Mouse (Mus musculus) gastrocnemius, postnatal 25 days (tissue): Measurements from ENCODE around the gene Rragd. TPM values are rescaled to one million over a fixed set of nuclear protein-coding genes. Genes with fewer than 3 reads are reported as not detected.
"Not testable (repeated sequence)": the region's sequence is repeated elsewhere in the genome, so short reads cannot be mapped to it uniquely, and the experiment has no call there.

Source experiments
- DNase-seq: peaks from one replicate; pipeline ENCODE4 v3.0.0; 2022
- total RNA-seq, 2 experiments: library from RNA; stranded (reverse); gene quantifications; 1 replicate in 1 of 2; 2 replicates in 1 of 2; pipeline ENCODE4 v1.2.3; 2021

The Rragd gene
- total RNA-seq, 2 experiments from 2014 or later: 126 to 165 TPM

DNA sequence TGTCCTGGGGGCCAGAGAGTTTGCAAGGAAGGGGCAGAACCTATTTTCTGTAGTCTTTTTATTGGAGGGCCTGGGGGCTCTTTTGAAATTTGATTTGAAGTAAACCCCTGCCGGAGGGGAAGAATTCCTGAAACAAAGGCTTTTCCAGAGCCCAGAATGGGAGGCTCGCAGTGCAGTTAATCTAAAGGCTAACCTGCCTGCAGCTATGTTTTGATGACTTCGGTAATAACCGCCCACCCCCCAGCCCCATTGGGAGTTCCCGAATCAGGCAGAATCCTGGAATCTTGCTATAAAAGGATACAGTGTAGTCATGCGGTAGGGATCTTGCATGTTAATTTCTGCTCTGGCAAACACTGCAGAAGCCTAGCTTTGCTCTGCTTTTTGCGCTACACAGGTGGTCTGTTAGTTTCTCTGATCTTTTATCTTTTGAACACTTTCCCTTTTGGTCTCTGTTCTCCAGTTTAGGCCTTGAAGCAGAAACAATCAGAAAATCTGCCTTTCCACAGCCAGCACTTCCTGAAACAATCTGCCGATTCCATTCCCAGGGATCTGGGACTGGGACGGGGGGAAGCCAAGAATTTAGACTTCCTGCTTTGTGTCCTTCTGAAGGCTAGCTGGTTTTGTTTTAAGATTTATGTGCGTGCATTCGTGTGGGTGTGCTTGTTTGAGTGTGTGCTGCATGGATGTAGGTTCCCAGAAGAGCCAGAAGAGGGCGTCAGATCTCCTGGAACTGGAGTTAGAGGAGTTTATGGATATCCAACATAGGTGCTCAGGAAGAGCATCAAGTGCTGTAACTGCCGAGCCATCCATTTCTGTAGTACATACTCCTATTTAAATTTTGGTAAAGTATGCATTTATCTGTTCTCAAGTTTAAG, 2.2 kb downstream of the Rragd start:
- DNase-seq: no peak

DNA sequence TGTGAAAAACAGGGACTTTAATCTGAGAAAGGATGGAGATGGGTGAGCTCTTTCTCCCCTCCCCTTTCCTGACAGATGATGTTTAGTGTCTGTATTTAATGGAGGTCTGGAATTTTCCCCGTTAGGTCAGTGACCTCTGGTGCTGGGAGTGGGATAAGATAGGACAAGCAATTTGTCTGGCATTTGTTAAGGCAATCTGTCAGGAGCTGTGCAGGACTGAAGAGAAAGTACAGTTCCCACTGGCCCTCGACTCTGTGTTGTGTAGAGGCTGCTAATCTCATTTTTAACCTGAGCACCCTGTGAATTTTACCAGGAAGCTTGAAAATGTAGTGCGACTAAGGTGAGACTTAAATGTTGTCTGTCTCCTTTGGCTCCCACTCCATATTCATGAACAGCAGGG, 2.8 kb downstream of the Rragd start:
- no peak for DNase-seq

DNA sequence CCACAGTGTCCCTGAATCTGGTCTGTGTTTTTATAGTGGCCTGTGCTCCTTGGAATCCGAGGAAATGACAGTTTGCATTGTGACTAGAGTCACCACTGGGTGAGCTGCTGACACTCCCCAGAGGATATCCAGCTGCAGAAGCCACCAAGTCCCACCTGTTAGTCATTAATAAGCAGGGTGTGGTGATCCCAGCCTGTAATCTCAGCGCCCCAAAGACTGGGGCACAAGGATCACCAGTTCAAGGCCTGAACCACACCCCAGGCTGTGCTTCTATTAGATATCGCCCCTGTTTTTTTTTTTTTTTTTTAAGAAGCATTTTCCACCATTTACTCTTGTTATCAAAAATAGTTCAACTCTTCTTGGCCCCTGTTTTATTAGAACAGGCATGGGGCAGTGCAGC, 4.2 kb downstream of the Rragd start:
- no peak for DNase-seq

DNA sequence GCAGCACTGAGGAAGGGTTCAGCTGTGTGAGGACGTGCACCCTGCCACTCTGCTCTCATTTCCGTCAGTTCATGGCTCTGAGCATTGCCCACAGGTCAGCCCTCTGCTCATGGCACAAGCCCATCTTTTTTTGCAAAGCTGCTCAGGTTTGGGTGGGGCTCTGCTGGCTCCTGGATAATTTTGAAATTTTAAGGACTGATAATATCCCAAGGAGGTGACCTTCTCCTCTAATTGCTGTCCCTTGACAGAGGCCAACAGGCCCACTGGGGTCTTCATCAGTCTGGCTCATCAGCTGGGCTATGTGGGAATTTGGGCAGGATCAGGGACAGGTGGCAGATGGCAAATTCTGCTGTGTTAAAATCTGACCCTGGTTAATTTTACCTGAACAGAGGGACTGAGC, 6.5 kb downstream of the Rragd start:
- no peak for DNase-seq

DNA sequence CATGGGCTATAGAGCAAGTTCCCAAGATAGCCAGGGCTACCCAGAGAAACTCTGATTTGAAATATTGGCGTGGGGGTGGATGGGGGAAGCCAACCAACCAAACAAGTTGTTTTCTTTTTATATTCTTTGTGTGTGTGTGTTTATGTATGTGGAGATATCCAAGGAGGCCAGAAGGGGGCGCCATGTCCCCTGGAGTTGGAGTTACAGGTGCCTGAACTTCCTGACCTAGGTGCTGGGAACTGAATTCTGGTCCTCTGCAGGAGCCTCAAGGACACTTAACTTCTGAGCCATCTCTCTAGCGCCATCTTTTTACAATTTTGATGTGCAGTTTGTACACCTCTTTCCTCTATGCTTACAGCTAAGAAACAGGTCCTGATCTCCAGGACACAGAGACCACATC, 11.3 kb downstream of the Rragd start:
- no peak for DNase-seq

DNA sequence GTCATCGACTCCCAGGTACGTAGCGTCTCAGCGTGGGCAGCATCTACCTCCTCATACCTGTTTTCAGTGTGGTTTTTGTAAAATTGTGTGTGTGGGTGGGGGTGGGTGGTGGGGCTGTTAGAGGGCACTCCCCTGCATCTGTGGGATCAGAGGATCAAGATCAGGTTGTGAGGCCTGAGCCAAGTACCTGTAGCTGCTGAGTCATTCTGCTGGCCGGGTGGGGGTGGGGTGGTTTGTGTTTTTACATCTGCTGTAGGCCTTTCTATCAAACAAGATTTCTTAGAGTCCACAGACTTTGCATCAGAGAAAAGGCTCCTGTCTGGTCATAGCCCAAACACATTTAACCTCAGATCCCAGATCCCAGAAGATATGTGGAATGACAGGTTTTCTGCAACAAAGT, 13.2 kb downstream of the Rragd start:
- no peak for DNase-seq

DNA sequence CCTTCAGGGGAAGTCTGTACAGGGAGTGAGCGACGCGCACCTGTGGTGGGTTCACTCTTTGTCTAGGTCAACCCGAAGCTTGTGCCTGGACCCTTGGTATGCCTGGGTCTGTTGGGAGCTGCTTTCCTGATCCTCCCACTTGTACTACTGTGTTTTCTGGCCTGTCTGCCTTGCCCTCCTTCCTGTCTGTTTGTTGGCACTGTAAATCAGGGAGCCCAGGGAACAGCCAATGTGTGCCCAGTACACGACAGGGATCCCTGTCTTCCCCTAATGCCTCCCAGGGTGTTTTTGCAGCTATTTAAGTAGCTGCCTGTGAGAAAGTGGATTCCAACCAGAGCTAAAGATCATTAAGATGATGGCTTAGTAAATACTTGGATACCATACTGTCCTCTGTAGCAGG, 14.7 kb downstream of the Rragd start:
- DNase-seq: no peak

DNA sequence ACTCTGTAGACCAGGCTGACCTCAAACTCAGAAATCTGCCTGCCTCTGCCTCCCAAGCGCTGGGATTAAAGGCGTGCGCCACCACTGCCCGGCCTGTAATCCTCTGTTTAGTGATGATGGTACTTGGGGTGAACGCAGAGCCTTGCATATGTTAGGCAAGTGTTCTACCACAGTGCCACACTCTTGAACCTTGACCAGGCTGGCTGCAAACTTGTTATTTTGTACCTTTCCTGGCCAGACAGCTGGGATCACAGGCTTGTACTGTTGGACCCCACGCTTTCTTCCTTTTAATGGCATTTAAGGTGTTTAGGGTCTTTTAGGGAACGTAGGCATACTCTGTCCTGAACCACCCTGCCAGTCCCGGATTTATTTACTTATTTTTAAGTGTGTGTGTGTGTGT, 16.2 kb downstream of the Rragd start:
- no peak for DNase-seq

DNA sequence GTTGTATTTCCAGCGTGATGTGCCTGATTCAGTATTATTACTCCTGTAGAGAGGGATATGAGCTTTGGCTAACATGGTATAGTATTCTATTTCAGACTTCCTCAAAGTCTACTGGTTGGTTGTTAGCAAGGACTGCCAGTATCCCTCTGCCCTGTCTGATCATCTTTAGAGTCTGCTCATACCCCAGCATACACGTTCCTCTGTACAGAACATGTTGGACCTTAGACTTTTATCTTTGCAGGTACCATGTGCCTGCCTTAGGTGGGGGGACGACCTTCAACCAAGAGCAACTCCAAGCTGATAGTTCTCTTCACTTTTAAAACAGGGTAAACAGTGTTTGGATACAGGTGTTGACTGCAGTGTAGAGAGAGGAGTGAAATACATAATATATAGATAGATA, 19.2 kb downstream of the Rragd start:
- DNase-seq: no peak

DNA sequence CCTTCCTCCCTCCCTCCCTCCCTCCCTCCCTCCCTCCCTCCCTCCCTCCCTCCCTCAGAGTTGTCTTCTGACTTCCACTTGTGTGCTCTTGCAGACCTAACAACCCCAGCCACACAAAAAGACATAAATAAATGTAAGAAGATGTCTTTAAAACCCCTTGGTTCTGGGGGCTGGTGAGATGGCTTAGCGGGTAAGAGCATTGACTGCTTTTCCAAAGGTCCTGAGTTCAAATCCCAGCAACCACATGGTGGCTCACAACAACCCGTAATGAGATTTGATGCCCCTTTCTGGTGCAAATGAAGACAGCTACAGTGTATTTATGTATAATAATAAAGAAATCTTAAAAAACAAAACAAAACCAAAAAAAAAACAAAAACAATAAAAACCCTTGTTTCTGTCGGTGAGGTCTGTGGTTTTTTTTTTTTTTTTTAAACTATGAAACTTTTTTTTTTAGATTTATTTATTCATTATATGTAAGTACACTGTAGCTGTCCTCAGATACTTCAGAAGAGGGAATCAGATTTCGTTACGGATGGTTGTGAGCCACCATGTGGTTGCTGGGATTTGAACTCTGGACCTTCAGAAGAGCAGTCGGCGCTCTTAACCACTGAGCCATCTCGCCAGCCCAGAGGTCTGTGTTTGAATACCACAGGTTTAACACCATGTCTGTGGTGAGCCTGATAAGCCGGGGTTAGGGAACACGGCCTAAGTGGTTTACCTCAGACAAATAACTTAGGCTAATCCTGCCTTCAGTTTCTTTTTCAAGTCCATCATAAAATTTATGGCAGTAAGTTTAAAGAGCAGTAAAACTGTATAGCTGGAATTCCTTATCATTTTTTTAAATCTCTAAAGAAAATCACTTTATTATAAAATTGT, 23.0 kb downstream of the Rragd start:
- not testable (repeated sequence) for DNase-seq

DNA sequence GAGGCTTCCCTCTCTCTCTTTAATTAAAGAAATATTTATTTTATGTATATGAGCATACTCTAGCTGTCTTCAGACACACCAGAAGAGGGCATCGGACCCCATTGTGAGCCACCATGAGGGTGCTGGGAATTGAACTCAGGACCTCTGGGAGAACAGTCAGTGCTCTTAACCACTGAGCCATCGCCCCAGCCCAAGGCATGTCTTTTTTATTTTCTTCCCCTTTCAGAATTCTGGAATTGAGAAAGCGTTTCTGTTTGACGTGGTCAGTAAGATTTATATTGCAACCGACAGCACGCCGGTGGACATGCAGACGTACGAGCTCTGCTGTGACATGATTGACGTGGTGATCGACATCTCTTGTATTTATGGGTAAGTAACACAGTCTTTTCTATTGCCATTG, 24.0 kb downstream of the Rragd start:
- no peak for DNase-seq

DNA sequence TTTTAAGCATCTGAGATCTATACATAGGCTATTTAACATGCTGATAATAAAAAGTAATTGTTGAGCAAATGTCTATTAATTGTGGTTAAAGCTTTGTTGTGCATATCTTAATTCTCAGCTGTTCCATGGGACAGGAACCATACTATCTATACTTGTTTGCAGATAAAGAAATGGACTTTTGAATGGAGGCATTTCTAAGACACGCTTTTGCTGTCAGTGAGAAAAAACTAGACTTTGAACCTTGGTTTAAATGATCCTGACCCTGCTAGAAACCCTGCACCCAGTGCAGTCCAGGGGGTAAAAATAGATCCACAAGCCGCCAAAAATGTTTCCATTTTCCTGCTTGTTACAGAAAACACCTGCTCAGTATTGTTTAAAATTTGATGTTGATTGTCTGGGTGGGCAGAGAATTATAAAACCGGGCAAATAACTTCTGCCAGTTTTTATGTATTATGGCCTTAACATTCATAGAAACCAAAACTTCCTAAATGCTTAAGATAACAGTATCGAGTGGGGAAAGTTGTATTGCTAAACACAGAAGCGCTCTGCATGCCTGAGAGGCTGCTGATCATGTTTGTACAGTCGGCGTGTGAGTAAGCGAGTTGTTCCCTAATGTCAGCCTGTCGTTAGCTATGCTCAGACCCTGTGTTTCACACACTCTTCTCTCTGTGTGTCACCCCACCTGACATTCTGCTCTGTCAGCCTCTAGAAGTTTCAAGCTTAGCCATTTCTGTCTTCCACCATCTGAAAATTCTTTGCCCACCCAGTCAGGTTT, 24.8 kb downstream of the Rragd start:
- no peak for DNase-seq

DNA sequence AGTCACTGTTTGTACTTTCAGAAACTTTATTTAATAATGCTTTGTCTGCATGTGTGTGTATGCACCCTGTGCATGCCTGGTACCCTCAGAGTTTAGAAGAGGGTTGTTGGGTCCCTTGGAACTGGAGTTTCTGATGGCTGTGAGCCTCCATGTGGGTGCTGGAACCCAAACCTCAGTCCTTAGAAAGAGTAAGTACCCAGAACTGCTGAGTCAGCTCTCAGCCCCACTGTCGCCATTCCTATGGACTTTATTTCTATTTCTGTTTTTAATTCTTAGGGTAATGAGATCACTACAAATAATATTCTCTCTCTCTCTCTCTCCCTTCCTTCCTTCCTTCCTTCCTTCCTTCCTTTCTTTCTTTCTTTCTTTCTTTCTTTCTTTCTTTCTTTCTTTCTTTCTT, 27.2 kb downstream of the Rragd start:
- DNase-seq: no peak

DNA sequence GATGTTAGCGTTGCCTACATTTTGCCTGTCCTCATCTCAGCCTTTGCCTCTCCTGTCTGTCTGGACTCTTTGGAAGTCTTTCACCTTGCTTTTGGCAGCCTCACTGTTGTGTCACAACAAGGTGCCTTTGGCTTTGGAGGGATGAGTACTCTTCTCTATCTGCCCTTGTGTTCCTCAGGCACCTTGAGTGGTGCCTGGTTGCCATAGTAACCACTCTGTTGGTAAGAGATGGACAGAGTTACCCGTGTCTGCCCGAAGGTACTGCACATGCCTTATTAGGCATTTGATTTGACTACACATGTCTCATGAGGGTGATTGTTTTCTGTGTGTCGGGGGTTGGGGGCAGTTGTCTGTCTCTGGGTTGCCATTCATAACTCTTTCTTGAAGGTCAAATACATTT, 29.6 kb downstream of the Rragd start:
- no peak for DNase-seq

DNA sequence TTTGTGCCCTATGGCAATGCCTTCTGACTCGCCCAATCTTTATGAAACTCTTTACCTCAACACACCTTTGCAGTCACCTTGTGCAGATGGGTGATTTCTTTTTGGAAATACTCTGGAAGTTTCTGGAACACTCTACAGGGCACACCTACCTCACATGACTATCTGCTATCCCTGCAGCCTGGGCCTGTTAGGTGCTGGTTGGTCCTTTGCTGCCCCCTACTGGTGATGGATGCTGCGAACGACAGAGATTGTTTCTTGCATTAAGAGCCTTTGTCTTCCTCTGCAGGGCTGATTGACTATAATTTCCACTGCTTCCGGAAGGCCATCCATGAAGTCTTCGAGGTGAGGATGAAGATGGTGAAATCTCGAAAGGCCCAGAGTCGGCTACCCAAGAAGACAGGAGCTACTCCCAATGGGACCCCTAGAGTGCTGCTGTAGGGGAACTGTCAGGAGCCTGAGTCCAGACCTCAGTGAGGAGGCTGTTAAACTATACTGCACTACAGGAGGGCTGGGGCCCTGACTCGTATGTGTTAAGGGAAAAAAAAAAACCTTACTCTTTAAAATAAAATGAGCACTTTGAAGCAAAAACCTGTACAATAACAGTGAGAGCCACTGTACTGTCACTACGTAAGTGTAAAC, 35.6 kb downstream of the Rragd start:
- peak; percentile 62 for DNase-seq

DNA sequence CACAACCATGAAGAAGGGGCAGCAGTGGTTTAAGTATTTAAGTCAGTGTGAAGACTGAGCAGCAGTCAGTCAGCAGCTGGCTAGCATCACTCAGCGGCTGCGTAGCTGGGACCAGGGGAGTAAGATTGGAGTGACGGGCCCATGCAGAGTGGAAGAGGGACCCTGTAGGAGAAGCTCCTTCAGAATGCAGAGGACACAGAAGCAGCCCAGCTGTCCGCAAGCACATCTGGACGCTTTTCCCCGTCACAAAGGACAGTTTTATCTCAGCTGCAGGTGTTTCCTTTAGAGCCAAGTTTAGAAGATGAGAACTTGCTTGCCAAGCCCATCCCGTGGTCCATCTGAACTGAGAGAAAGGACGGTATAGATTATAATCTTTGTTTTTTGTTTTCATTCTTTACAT, 41.6 kb downstream of the Rragd start:
- DNase-seq: no peak

DNA sequence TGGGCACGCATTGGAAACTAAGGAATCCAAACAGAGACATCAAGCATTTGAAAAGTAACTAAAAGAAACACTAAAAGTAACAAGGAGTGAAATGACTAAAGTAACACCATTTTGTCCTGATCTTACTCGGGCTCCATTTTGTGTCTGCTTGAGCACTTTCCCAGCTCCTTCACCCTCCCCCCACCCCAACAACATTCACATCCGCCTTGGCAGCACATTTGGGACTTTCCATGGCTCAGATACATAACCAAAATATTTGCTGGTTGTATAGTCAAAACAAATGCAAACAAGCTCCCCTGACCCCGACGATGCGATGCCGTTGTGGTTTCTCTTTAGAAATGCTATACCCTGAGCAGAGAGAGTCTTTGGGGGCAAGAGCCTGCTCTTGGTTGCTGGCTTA, 46.3 kb downstream of the Rragd start:
- DNase-seq: no peak

DNA sequence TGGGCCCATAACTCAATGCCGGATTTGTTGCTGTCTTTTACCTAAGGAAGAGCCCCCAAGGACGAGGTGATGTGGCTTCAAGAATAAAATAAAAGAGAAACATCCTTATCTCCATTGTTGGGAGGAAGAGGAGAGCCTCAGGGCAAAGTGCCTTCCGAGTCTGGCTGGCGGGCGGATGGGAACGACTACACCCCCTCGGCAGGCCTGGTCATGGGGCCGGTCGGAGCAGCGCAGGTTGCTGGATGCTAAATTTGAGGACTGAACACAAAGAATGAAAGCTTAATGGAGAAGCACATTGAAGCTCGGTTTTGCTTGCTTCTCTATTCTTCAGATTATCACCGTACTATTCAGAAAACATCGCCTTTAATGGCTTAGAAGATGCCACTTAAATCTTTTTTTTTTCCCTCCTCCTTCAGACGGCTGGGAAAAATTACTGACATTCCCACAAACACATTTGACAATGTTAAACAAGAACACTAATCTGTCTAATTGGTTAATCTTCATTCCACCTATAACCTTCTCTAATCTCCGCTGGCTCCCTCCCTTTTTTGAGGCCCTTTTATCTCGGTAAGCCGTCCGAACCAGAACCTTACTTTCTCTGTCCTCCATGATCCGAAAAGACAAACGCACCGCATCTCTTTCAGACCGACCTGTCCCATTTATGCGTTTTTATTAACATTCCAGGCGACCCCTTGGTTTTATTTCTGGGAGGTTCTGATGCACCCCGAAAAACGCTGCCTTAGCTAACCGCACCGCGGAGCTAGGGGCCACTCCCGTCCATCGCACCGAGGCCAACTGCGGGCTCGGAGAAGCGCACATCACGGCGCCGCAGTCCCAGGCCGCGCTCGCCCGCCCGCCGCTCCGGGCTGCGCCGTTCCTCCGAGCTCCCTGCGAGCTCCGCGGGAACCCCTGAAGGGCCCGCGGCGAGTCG, 47.7 kb downstream of the Rragd start:
- DNase-seq: no peak

DNA sequence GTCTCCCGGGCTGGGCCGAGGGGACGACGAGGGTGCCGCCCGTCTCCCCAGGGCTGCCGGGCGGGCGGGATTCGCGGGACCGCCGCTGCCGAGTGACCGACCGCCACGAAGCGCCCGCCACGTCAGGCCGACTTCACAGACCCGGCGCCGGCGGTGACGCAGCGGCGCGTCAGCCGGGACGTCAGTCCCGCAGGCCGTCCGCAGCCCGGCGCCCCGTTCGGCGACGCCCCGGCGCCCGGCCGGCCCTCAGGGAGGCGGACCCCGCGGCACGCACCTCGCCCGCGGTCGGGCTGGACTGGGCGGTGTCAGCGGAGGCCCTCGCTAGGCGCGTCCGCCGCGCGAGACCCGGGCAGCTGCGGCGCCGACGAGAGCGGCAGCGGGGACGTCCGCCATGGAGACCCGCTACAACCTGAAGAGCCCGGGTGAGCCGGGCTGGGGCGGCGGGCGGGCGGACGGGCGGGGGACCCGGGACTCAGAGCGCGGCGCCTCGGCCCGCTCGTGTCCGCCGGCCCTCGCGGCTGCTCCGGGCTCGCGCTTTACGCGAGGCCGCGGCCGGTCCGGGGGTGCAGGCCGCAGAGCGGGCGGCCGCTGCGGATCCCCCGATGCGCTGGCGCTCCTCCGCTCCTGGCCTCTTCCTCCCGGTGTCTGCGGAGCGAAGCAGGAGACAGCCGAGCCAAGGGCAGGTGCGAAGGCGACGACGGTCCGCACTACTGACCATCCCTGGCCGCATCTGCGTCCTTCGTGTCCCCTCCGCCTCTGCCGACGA, 48.5 kb downstream of the Rragd start, which contains the start of gene Ube2j1:
Ube2j1 (plus strand) TSS at position 222 of the 766 bp plus-strand sequence.
- DNase-seq: peak; percentile 95

DNA sequence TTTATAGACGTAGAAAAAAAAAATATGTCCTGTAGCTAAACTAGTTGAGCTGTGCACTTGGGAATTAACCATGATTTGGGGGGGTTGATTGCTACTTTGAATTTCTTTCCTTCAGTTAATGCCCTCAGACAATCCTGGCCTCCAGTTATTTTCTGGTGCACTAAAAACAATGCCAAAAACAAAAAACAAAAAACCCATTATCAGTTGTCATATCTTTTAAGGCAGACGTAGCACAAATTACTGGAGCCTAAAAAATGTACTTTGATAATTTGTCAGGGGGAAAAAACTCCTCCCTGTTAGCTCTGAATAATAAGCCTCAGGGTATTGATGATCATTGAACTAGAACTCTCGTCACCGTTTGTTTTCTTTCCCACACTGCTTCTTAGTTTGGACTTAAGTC, 49.2 kb downstream of the Rragd start:
- DNase-seq: no peak
